Mouse (Mus musculus) C2C12 (cell line): Measurements from ENCODE around the gene Gprc5b. TPM values are rescaled to one million over a fixed set of nuclear protein-coding genes. Genes with fewer than 3 reads are reported as not detected.

Experiments
- H3K27me3 ChIP-seq: one replicate; pipeline ENCODE4 v1.6.1; 2011; ENCODE audit not compliant: control insufficient read depth, insufficient read depth, insufficient read length
- H3K36me3 ChIP-seq: one replicate; pipeline ENCODE4 v1.6.1; 2011; ENCODE audit not compliant: control insufficient read depth, insufficient read depth
- H3K4me3 ChIP-seq: one replicate; pipeline ENCODE4 v1.5.1; 2011; ENCODE audit warnings: mild to moderate bottlenecking, control low read depth; ENCODE audit not compliant: poor library complexity, insufficient read depth, severe bottlenecking
- H3K79me2 ChIP-seq: one replicate; pipeline ENCODE4 v1.6.1; 2011; ENCODE audit not compliant: control insufficient read depth, insufficient read depth
- H3K79me3 ChIP-seq: one replicate; pipeline ENCODE4 v1.6.1; 2011; ENCODE audit warnings: low read depth, control low read depth
- H3ac ChIP-seq: one replicate; pipeline ENCODE3; 2011; ENCODE audit warnings: low read depth; ENCODE audit not compliant: control insufficient read depth, insufficient read length
- CEBPB ChIP-seq: IDR thresholded peaks from one replicate; pipeline ENCODE4 v1.6.1; 2011; ENCODE audit warnings: low read depth, mild to moderate bottlenecking, control low read depth, moderate library complexity
- CTCF ChIP-seq: IDR thresholded peaks from one replicate; pipeline ENCODE4 v1.5.1; 2011; ENCODE audit not compliant: control insufficient read depth, insufficient read depth, insufficient read length
- FOSL1 ChIP-seq: IDR thresholded peaks from one replicate; pipeline ENCODE4 v1.8.0; 2011; ENCODE audit warnings: mild to moderate bottlenecking, low read length; ENCODE audit not compliant: poor library complexity, insufficient read depth, severe bottlenecking
- MAX ChIP-seq: IDR thresholded peaks from one replicate; pipeline ENCODE4 v1.6.1; 2011; ENCODE audit warnings: mild to moderate bottlenecking, control low read depth
- MYOD1 ChIP-seq: IDR thresholded peaks from one replicate; pipeline ENCODE4 v1.6.1; 2011; ENCODE audit warnings: low read depth; ENCODE audit not compliant: control insufficient read depth, insufficient read length
- MYOG ChIP-seq: IDR thresholded peaks from one replicate; pipeline ENCODE4 v1.6.1; 2011; ENCODE audit not compliant: control insufficient read depth, insufficient read length; ENCODE audit errors: extremely low read depth
- USF1 ChIP-seq: IDR thresholded peaks from one replicate; pipeline ENCODE4 v1.6.1; 2011; ENCODE audit warnings: low read depth, mild to moderate bottlenecking, control low read depth, moderate library complexity
- polyA plus RNA-seq: library from polyadenylated mRNA; unstranded; fragments of >200 nt; fragmentation: generic; extraction: Trizol; gene quantifications from one replicate; pipeline ENCODE4 v1.2.1, GENCODE M21; 2012; ENCODE audit warnings: missing spikeins

The Gprc5b gene
- polyA plus RNA-seq, 1 experiment: 31.3 TPM

DNA sequence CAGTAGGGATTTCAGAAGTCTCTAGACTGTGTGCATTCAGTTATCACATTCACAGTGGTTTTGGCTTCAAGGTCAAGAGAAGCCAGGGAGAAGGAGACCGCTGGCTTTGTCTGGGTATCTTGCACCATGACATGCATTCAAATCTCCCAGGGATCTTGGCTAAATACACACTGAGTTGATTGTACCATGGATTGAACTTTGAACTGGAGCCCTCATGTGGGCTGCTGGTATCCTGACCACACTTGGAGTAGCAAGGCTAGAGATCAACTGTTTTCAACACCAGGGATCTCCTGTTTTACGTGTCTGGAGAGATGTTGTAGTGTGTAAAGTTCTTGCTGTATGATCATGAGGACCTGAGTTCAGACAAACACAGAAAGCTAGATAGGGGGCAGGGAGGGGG is 4.8 kb upstream of the Gprc5b start:
- Histone ChIP-seq H3K4me3 (no peak overlapping the region), H3K36me3 (no peaks in the 10 kb centered on the region), H3K27me3 (peaks cover 10% of the 10 kb centered on the region), H3ac (no peak overlapping the region), H3K79me2 (peaks cover under 1% of the 10 kb centered on the region), H3K79me3 (no peaks in the 10 kb centered on the region)
- no peak for TF ChIP-seq MYOG
- no peak for TF ChIP-seq USF1
- TF ChIP-seq FOSL1: no peak
- TF ChIP-seq MAX: no peak
- no peak for TF ChIP-seq MYOD1
- no peak for TF ChIP-seq CEBPB
- no peak for TF ChIP-seq CTCF

DNA sequence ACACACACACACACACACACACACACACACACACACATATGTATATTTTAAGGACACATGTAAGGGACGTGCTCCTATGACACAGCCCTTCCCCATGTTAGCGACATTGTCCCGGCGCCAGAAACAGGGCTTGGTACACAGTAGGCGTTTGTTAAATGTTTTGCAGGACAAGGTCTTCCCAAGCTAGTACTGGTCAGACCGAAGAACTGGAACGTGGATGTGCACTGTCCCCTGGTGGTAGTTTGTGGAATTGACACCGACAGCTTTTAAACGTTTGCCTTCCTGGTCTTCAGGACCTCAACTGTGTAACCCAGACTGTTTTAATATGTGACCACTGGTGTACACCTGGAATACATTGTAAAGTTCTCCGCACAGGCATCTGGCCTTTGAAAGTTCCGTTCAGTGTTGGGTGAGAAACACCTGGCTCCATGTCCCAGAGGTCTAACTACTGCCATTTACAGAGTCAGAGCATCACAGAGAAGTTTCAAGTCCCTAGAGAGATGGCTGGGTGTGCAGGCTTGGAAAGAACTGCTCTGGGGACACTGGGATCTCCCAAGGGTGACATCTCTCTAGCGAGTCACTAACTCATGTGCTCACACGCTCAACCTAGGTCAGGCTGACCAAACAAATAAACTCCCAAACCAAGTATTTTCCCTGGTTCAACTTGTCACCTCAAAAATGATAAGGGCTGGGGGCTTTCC is 1.3 kb upstream of the Gprc5b start:
- H3K79me3 ChIP-seq: peaks cover 10% of the 10 kb centered on the region
- peaks cover 33% of the 10 kb centered on the region for H3K79me2 ChIP-seq
- H3K27me3 ChIP-seq: peaks cover 7% of the 10 kb centered on the region
- H3K4me3 ChIP-seq: no peak overlapping the region
- no peak for TF ChIP-seq MAX
- peak; percentile 84 for TF ChIP-seq CTCF
- H3ac ChIP-seq: no peak overlapping the region
- H3K36me3 ChIP-seq: no peaks in the 10 kb centered on the region

DNA sequence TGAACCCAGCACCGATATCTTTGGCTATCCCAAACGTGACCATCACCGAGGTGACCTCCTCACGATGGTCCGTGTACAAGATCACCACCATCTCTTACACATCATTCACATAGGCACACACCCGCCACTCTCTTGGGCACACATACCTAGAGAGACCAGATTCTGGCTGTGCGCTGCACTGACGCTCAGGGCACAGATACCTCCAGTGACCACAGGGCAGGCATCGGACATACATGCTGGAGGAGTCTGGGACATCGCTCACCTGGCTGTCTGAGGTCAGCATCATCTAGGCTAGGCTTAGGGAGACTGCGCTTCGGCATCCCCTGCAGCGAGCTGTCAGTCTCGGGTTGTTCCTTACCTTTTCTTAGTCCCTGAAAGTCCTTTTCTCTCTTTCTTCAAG is 660 bp upstream of the Gprc5b start:
- H3K36me3 ChIP-seq: no peaks in the 10 kb centered on the region
- peaks cover 16% of the 10 kb centered on the region for H3K79me3 ChIP-seq
- H3ac ChIP-seq: peak overlapping the region; percentile 16
- H3K79me2 ChIP-seq: peaks cover 39% of the 10 kb centered on the region
- peaks cover under 1% of the 10 kb centered on the region for H3K27me3 ChIP-seq
- H3K4me3 ChIP-seq: no peak overlapping the region
- no peak for TF ChIP-seq MYOD1
- no peak for TF ChIP-seq MYOG
- TF ChIP-seq CTCF: no peak
- TF ChIP-seq CEBPB: no peak
- TF ChIP-seq USF1: no peak
- TF ChIP-seq FOSL1: no peak
- TF ChIP-seq MAX: no peak

DNA sequence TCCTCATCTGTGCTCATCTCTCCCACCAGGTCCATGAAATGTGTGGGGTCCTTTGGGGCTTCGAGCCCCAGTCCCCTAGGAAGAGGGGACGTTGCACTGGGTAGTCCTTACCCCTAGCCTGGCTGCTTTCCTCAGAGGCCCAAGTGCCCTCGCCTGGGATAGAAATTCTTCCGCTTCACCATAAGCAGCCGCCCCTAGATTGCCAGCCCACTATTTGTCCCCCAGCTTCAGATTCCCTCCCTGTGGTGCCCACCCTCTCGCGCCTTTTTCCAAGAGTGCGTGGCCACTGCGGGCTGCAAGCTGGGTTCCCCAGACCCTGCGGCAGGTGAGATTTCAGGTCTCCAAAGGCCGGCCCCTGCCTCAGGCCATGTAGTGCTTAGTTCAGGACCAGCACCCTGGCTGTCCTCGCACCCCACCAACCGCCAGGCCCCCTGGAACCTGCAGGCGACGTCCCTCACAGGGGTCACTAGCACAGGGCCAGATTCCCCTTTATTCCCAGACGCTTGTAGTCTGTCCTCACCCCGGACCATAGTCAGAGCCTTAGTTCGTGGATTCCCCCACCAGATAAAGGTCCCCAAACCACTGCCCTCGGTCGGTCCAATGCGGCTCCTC is 674 bp downstream of the Gprc5b start:
- Histone ChIP-seq H3K36me3 (no peaks in the 10 kb centered on the region), H3K27me3 (no peaks in the 10 kb centered on the region), H3K79me3 (peaks cover 19% of the 10 kb centered on the region), H3ac (peak overlapping the region; percentile 86), H3K4me3 (peak overlapping the region; percentile 51), H3K79me2 (peaks cover 50% of the 10 kb centered on the region)
- TF ChIP-seq CEBPB (no peak), USF1 (no peak), FOSL1 (no peak), MYOG (no peak), MYOD1 (no peak), MAX (no peak), CTCF (no peak)

DNA sequence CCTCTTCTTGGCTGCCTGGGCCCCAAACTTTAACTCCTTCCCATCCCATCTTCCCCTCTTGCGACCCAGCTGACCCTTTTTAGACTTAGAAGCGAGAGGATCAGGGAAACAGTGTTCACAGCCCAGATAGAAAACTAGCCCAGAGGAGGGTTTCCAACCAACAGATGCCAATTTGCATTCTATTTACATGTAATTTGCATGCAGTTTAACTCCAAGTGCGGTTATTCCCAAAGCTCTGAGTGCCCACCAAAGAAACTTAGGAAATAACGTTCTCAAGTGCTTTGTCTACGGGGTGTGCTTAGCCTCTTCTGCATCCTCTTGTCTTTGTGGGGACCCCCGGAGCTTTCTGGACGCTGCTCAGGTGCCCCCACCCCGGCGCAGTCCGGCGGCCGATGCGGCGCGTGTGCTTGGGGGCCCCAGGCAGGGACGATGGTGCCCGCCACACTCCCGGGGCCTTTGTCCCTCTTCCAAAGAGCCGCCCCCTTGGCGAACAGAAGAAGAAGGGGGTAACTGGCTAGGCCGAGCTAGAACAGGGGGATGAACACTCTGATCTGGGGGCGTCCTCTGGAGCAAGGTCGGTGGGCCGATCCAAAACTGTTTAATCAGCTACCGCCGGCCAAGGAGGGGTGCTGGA is 1.3 kb downstream of the Gprc5b start:
- Histone ChIP-seq H3K79me3 (peaks cover 19% of the 10 kb centered on the region), H3K4me3 (peak overlapping the region; percentile 51), H3K27me3 (no peaks in the 10 kb centered on the region), H3ac (peak overlapping the region; percentile 86), H3K36me3 (no peaks in the 10 kb centered on the region), H3K79me2 (peaks cover 56% of the 10 kb centered on the region)
- TF ChIP-seq MAX (no peak), FOSL1 (no peak), USF1 (no peak), CEBPB (no peak), MYOD1 (no peak), MYOG (no peak), CTCF (no peak)
